Mouse (Mus musculus): Measurements from ENCODE around the gene Rora. TPM values are rescaled to one million over a fixed set of nuclear protein-coding genes. Genes with fewer than 3 reads are reported as not detected.
A peak's percentile ranks its signal among the peaks of the same experiment; 100 is the strongest.

The Rora gene
- total RNA-seq, 4 experiments from 2014 or later, result 24.7 to 30.8 (median 25.9) TPM

- DNase-seq (ENCODE audit: low spot score), result no peak
Measured at GRCm38 (mm10) chr9:69387296-69387695, 733.7 kb downstream of the Rora start.

- no peak for DNase-seq (ENCODE audit: low spot score)
Measured at GRCm38 (mm10) chr9:69390631-69391030, 737.0 kb downstream of the Rora start.

- DNase-seq (ENCODE audit: low spot score), result no peak
Measured at GRCm38 (mm10) chr9:69394234-69394633, 740.6 kb downstream of the Rora start.

- no peak for DNase-seq (ENCODE audit: low spot score)
Measured at GRCm38 (mm10) chr9:69397432-69397759, 743.8 kb downstream of the Rora start.

GRCm38 (mm10) chr9:69397760-69398452 is 744.3 kb downstream of the Rora start, which contains the start of gene Ice2:
Ice2 (plus strand) TSS chr9:69397906.
- DNase-seq (ENCODE audit: low spot score), result peak; percentile 55

- DNase-seq (ENCODE audit: low spot score), result no peak
Measured at GRCm38 (mm10) chr9:69398453-69398850, 744.9 kb downstream of the Rora start.

GRCm38 (mm10) chr9:69404671-69405070 is 751.1 kb downstream of the Rora start:
- no peak for DNase-seq (ENCODE audit: low spot score)

- no peak for DNase-seq (ENCODE audit: low spot score)
Measured at GRCm38 (mm10) chr9:69419476-69419875, 765.9 kb downstream of the Rora start.

GRCm38 (mm10) chr9:69430531-69430930 is 776.9 kb downstream of the Rora start:
- no peak for DNase-seq (ENCODE audit: low spot score)

- no peak for DNase-seq (ENCODE audit: low spot score)
Measured at GRCm38 (mm10) chr9:69431863-69432555, 778.4 kb downstream of the Rora start.

- DNase-seq (ENCODE audit: low spot score), result no peak
Measured at GRCm38 (mm10) chr9:69435194-69435593, 781.6 kb downstream of the Rora start.

- no peak for DNase-seq (ENCODE audit: low spot score)
Measured at GRCm38 (mm10) chr9:69435662-69436061, 782.1 kb downstream of the Rora start.
